Mouse (Mus musculus) MEL (cell line): Measurements from ENCODE around the gene Ereg. TPM values are rescaled to one million over a fixed set of nuclear protein-coding genes. Genes with fewer than 3 reads are reported as not detected.

Experiments used
- DNase-seq: peaks from one replicate; pipeline ENCODE4 v3.0.0; 2011; ENCODE audit warnings: low read depth, low spot score
- H3K27ac ChIP-seq: 2 replicates; pipeline ENCODE4 v1.5.1; 2012; ENCODE audit warnings: low read depth, mild to moderate bottlenecking, control low read depth, low read length, moderate library complexity; ENCODE audit not compliant: control insufficient read depth
- H3K27me3 ChIP-seq, 2 experiments: fragments of 150-350 bp in 1 of 2; sonication (generic) in 1 of 2; 2 replicates each; pipeline ENCODE4 v1.6.1; 2012; ENCODE audit warnings: low read length in 2 of 2, mild to moderate bottlenecking in 2 of 2, improper control_type of control experiment in 1 of 2, moderate library complexity in 1 of 2; ENCODE audit not compliant: insufficient read depth in 2 of 2, control insufficient read depth in 1 of 2
- H3K36me3 ChIP-seq, 2 experiments: 2 replicates each; pipeline ENCODE4 v1.6.1; 2012 to 2014; ENCODE audit warnings: low read length in 2 of 2, improper control_type of control experiment in 1 of 2, inconsistent platforms in 1 of 2, mild to moderate bottlenecking in 1 of 2; ENCODE audit not compliant: insufficient read depth in 2 of 2, control insufficient read depth in 1 of 2
- H3K4me1 ChIP-seq, 2 experiments: fragments of 150-350 bp in 1 of 2; sonication (generic) in 1 of 2; 2 replicates each; pipeline ENCODE4 v1.6.1; 2012; ENCODE audit warnings: low read length in 2 of 2, improper control_type of control experiment in 1 of 2, mild to moderate bottlenecking in 1 of 2; ENCODE audit not compliant: insufficient read depth in 2 of 2, control insufficient read depth in 1 of 2
- H3K4me3 ChIP-seq, 2 experiments: fragments of 150-350 bp in 1 of 2; sonication (generic) in 1 of 2; 2 replicates each; pipeline ENCODE4 v1.5.1; 2012; ENCODE audit warnings: low read depth in 2 of 2, low read length in 2 of 2, mild to moderate bottlenecking in 2 of 2, moderate library complexity in 2 of 2, control low read depth in 1 of 2, improper control_type of control experiment in 1 of 2; ENCODE audit not compliant: control insufficient read depth in 1 of 2, insufficient read depth in 1 of 2
- H3K79me2 ChIP-seq: 2 replicates; pipeline ENCODE4 v1.6.1; 2012; ENCODE audit warnings: mild to moderate bottlenecking, low read length, moderate library complexity; ENCODE audit not compliant: control insufficient read depth, poor library complexity, insufficient read depth
- H3K9ac ChIP-seq: 2 replicates; pipeline ENCODE4 v1.6.1; 2012; ENCODE audit warnings: low read depth, mild to moderate bottlenecking, control low read depth, low read length, moderate library complexity; ENCODE audit not compliant: control insufficient read depth, poor library complexity, severe bottlenecking
- H3K9me3 ChIP-seq: fragments of 150-350 bp; sonication (generic); replicated peaks from 2 replicates; pipeline ENCODE4 v1.6.1; 2012; ENCODE audit warnings: mild to moderate bottlenecking, low read length, improper control_type of control experiment, moderate library complexity; ENCODE audit not compliant: insufficient read depth
- BHLHE40 ChIP-seq: IDR thresholded peaks from 2 replicates; pipeline ENCODE4 v1.6.1; 2012; ENCODE audit warnings: low read depth, mild to moderate bottlenecking, inconsistent platforms, low read length, improper control_type of control experiment, borderline replicate concordance
- CHD1 ChIP-seq: IDR thresholded peaks from 2 replicates; pipeline ENCODE4 v1.6.1; 2012; ENCODE audit warnings: low read depth, mild to moderate bottlenecking, inconsistent platforms, low read length, improper control_type of control experiment
- CHD2 ChIP-seq: IDR thresholded peaks from 2 replicates; pipeline ENCODE4 v1.6.1; 2011; ENCODE audit warnings: low read length, improper control_type of control experiment
- CTCF ChIP-seq, 3 experiments: IDR thresholded peaks in 2 of 3; conservative IDR thresholded peaks in 1 of 3; 2 replicates each; pipeline ENCODE4 v1.5.1; 2011 to 2012; ENCODE audit warnings: low read length in 3 of 3, low read depth in 2 of 3, mild to moderate bottlenecking in 2 of 3, improper control_type of control experiment in 1 of 3, inconsistent platforms in 1 of 3, mixed read lengths in 1 of 3, moderate library complexity in 1 of 3; ENCODE audit not compliant: control insufficient read depth in 1 of 3, insufficient read depth in 1 of 3, poor library complexity in 1 of 3, severe bottlenecking in 1 of 3
- ELF1 ChIP-seq: IDR thresholded peaks from 2 replicates; pipeline ENCODE4 v1.6.1; 2014; ENCODE audit warnings: low read depth, mild to moderate bottlenecking, inconsistent platforms, low read length, improper control_type of control experiment, moderate library complexity
- ETS1 ChIP-seq: IDR thresholded peaks from 2 replicates; pipeline ENCODE4 v1.6.1; 2012; ENCODE audit warnings: low read depth, mild to moderate bottlenecking, inconsistent platforms, low read length, improper control_type of control experiment, moderate library complexity
- GABPA ChIP-seq: IDR thresholded peaks from 2 replicates; pipeline ENCODE4 v1.6.1; 2012; ENCODE audit warnings: low read depth, mild to moderate bottlenecking, inconsistent platforms, low read length, improper control_type of control experiment, moderate library complexity
- GATA1 ChIP-seq: IDR thresholded peaks from 2 replicates; pipeline ENCODE4 v1.6.1; 2011; ENCODE audit warnings: low read depth, low read length, improper control_type of control experiment
- KAT2A ChIP-seq: conservative IDR thresholded peaks from 2 replicates; pipeline ENCODE4 v1.6.1; 2012; ENCODE audit warnings: low read depth, low read length, improper control_type of control experiment, inconsistent platforms
- MAFK ChIP-seq: IDR thresholded peaks from 2 replicates; pipeline ENCODE4 v1.6.1; 2011; ENCODE audit warnings: low read depth, mild to moderate bottlenecking, low read length, improper control_type of control experiment, borderline replicate concordance
- MAX ChIP-seq: IDR thresholded peaks from 2 replicates; pipeline ENCODE4 v1.6.1; 2011; ENCODE audit warnings: low read length, improper control_type of control experiment
- MEF2A ChIP-seq: IDR thresholded peaks from 2 replicates; pipeline ENCODE4 v1.6.1; 2014; ENCODE audit warnings: low read depth, mild to moderate bottlenecking, inconsistent platforms, low read length, improper control_type of control experiment; ENCODE audit not compliant: poor library complexity, insufficient replicate concordance, severe bottlenecking; ENCODE audit errors: extremely low read depth
- MXI1 ChIP-seq: IDR thresholded peaks from 2 replicates; pipeline ENCODE4 v1.6.1; 2011; ENCODE audit warnings: mild to moderate bottlenecking, low read depth, low read length, improper control_type of control experiment
- MYC ChIP-seq: IDR thresholded peaks from 2 replicates; pipeline ENCODE4 v1.6.1; 2011; ENCODE audit warnings: low read depth, mild to moderate bottlenecking, low read length, improper control_type of control experiment, moderate library complexity
- NELFE ChIP-seq: IDR thresholded peaks from 2 replicates; pipeline ENCODE4 v1.6.1; 2011; ENCODE audit warnings: low read depth, low read length, improper control_type of control experiment
- POLR2A ChIP-seq, 2 experiments: IDR thresholded peaks; 2 replicates each; pipeline ENCODE4 v1.6.1; 2011 to 2012; ENCODE audit warnings: low read length in 2 of 2, mild to moderate bottlenecking in 2 of 2, control low read depth in 1 of 2, improper control_type of control experiment in 1 of 2, low read depth in 1 of 2, moderate library complexity in 1 of 2; ENCODE audit not compliant: control insufficient read depth in 1 of 2, insufficient read depth in 1 of 2, poor library complexity in 1 of 2
- POLR2AphosphoS2 ChIP-seq: IDR thresholded peaks from 2 replicates; pipeline ENCODE4 v1.6.1; 2011; ENCODE audit warnings: low read length, improper control_type of control experiment
- RAD21 ChIP-seq: IDR thresholded peaks from 2 replicates; pipeline ENCODE4 v1.6.1; 2011; ENCODE audit warnings: mild to moderate bottlenecking, low read depth, low read length, improper control_type of control experiment
- RCOR1 ChIP-seq: IDR thresholded peaks from 2 replicates; pipeline ENCODE4 v1.6.1; 2012; ENCODE audit warnings: low read depth, mild to moderate bottlenecking, inconsistent platforms, low read length, improper control_type of control experiment
- SIN3A ChIP-seq: IDR thresholded peaks from 2 replicates; pipeline ENCODE4 v1.6.1; 2012; ENCODE audit warnings: low read length, improper control_type of control experiment, inconsistent platforms
- SMC3 ChIP-seq: IDR thresholded peaks from 2 replicates; pipeline ENCODE4 v1.6.1; 2011; ENCODE audit warnings: low read depth, low read length, improper control_type of control experiment
- TAL1 ChIP-seq: IDR thresholded peaks from 2 replicates; pipeline ENCODE4 v1.6.1; 2012; ENCODE audit warnings: mild to moderate bottlenecking, inconsistent platforms, low read length, moderate library complexity, mixed read lengths
- TBP ChIP-seq: IDR thresholded peaks from 2 replicates; pipeline ENCODE4 v1.8.0; 2011; ENCODE audit warnings: low read depth, low read length, improper control_type of control experiment
- USF1 ChIP-seq: IDR thresholded peaks from 2 replicates; pipeline ENCODE4 v1.6.1; 2014; ENCODE audit warnings: low read depth, mild to moderate bottlenecking, inconsistent platforms, low read length, improper control_type of control experiment, moderate library complexity
- ZC3H11A ChIP-seq: IDR thresholded peaks from 2 replicates; pipeline ENCODE4 v1.6.1; 2012; ENCODE audit warnings: low read depth, mild to moderate bottlenecking, inconsistent platforms, low read length, improper control_type of control experiment
- ZKSCAN1 ChIP-seq: IDR thresholded peaks from 2 replicates; pipeline ENCODE4 v1.6.1; 2012; ENCODE audit warnings: low read depth, mild to moderate bottlenecking, inconsistent platforms, low read length, improper control_type of control experiment, moderate library complexity
- ZNF384 ChIP-seq: IDR thresholded peaks from 2 replicates; pipeline ENCODE4 v1.6.1; 2012; ENCODE audit warnings: low read depth, mild to moderate bottlenecking, inconsistent platforms, low read length, improper control_type of control experiment
- polyA plus RNA-seq, 2 experiments: library from polyadenylated mRNA; stranded (reverse) in 1 of 2; unstranded in 1 of 2; fragments of >175 nt in 1 of 2; fragments of >200 nt in 1 of 2; gene quantifications; 2 replicates each; pipeline versions ENCODE4 v1.2.1 to v1.2.4; 2012; ENCODE audit warnings: low replicate concordance in 2 of 2, low read depth in 1 of 2; ENCODE audit not compliant: insufficient read length in 2 of 2, insufficient read depth in 1 of 2, missing spikeins in 1 of 2
- total RNA-seq: library from RNA; depleted of rRNA; stranded (reverse); fragments of 300-350 nt; gene quantifications from 2 replicates; pipeline ENCODE4 v1.2.3, GENCODE M21; 2012

Ereg gene
- total and polyA plus RNA-seq, 3 experiments = not detected

- Histone ChIP-seq H3K9ac (no peak overlapping the region), H3K79me2 (no peaks in the 10 kb centered on the region), H3K27ac (no peak overlapping the region), H3K9me3 (no peaks in the 10 kb centered on the region), H3K27me3 (peaks cover 0 to 4% of the 10 kb centered on the region in 2 experiments; a peak in 1 of 4 replicates), H3K4me1 (no peaks in the 10 kb centered on the region), H3K36me3 (no peaks in the 10 kb centered on the region), H3K4me3 (no peak overlapping the region)
- TF ChIP-seq MXI1 = no peak
- TF ChIP-seq RCOR1 = no peak
- no peak for DNase-seq
These were observed 37.8 kb upstream of the Ereg start for GRCm38 (mm10) chr5:91036628-91037027.

GRCm38 (mm10) chr5:91037756-91038155 lies 36.7 kb upstream of the Ereg start:
- H3K9ac ChIP-seq = no peak overlapping the region
- no peak for DNase-seq
- no peak overlapping the region for H3K27ac ChIP-seq
- peaks cover 0 to 4% of the 10 kb centered on the region in 2 experiments; a peak in 1 of 4 replicates for H3K27me3 ChIP-seq
- no peaks in the 10 kb centered on the region for H3K36me3 ChIP-seq
- no peaks in the 10 kb centered on the region for H3K9me3 ChIP-seq
- no peak overlapping the region for H3K4me3 ChIP-seq
- TF ChIP-seq SIN3A (no peak), SMC3 (no peak), GATA1 (no peak), CTCF (IDR thresholded peaks at IDR 0.05 in 2 of 3, conservative IDR thresholded peaks at IDR 0.05 in 1 of 3; ENCODE audit: control insufficient read depth in 1 of 3, insufficient read depth in 1 of 3, low read depth in 2 of 3, low read length in 3 of 3, poor library complexity in 1 of 3, severe bottlenecking in 1 of 3) (no peak), GABPA (no peak), RCOR1 (no peak), CHD2 (no peak), TAL1 (no peak), MAFK (no peak), BHLHE40 (no peak), MAX (no peak), ETS1 (no peak), USF1 (no peak), NELFE (no peak), ZNF384 (no peak)
- no peaks in the 10 kb centered on the region for H3K79me2 ChIP-seq
- H3K4me1 ChIP-seq = no peaks in the 10 kb centered on the region

DNA sequence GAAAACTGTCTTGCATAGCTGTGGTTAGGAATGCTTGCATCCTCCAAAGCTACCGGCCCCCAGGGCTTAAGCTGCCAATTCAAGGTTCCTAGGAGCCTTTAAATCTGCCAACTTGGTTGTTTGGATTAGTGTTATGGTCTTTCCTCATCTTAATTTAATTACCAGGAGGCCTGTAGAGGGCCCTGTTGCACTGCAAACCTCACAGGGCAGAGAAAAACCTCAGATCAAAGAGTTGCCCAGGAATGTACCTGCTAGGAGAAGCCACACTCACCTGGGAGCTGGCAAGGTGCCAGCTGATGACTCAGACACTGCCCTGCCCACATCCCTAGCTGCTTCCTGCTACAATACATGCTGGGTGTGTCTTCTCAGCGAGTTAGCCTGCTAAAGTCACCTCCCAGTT lies 35.9 kb upstream of the Ereg start:
- Histone ChIP-seq H3K36me3 (no peaks in the 10 kb centered on the region), H3K27ac (no peak overlapping the region), H3K27me3 (peaks cover 0 to 4% of the 10 kb centered on the region in 2 experiments; a peak in 1 of 4 replicates), H3K4me1 (no peaks in the 10 kb centered on the region), H3K79me2 (no peaks in the 10 kb centered on the region), H3K9ac (no peak overlapping the region), H3K4me3 (no peak overlapping the region), H3K9me3 (no peaks in the 10 kb centered on the region)
- DNase-seq = peak; percentile 10
- TF ChIP-seq CHD1 = no peak
- no peak for TF ChIP-seq POLR2AphosphoS2
- no peak for TF ChIP-seq ZKSCAN1
- TF ChIP-seq MEF2A = no peak
- no peak for TF ChIP-seq BHLHE40
- TF ChIP-seq SMC3 = 0 out of 2 replicates have a peak, but pooled peaks have one; percentile 14
- TF ChIP-seq TAL1 = no peak
- no peak for TF ChIP-seq TBP
- TF ChIP-seq ELF1 = no peak
- TF ChIP-seq CTCF (IDR thresholded peaks at IDR 0.05 in 2 of 3, conservative IDR thresholded peaks at IDR 0.05 in 1 of 3; ENCODE audit: control insufficient read depth in 1 of 3, insufficient read depth in 1 of 3, low read depth in 2 of 3, low read length in 3 of 3, poor library complexity in 1 of 3, severe bottlenecking in 1 of 3) = peak; percentile 16 to 36 (median 24); a peak in 2 of 6 replicates
- no peak for TF ChIP-seq ZNF384
- TF ChIP-seq ZC3H11A = 0 out of 2 replicates have a peak, but pooled peaks have one; percentile 13
- TF ChIP-seq MYC = no peak
- TF ChIP-seq RAD21 = peak; percentile 41
- no peak for TF ChIP-seq POLR2A (IDR thresholded peaks at IDR 0.05; ENCODE audit: control insufficient read depth in 1 of 2, insufficient read depth in 1 of 2, low read depth in 1 of 2, low read length in 2 of 2, poor library complexity in 1 of 2)
- no peak for TF ChIP-seq KAT2A
